Mouse (Mus musculus) ES-E14 (cell line): ENCODE results near the gene Cdh10.

ENCODE experiments used
- CHD2 ChIP-seq: IDR thresholded peaks from 2 replicates; pipeline ENCODE4 v1.6.1; 2014; ENCODE audit warnings: mild to moderate bottlenecking, low read depth, low read length, inconsistent platforms
- HCFC1 ChIP-seq: IDR thresholded peaks from 2 replicates; pipeline ENCODE4 v1.6.1; 2012; ENCODE audit warnings: low read length, inconsistent platforms, borderline replicate concordance; ENCODE audit not compliant: insufficient read depth
- MAFK ChIP-seq: IDR thresholded peaks from 2 replicates; pipeline ENCODE4 v1.6.1; 2014; ENCODE audit warnings: mild to moderate bottlenecking, low read depth, low read length, inconsistent platforms; ENCODE audit not compliant: insufficient read depth
- ZC3H11A ChIP-seq: IDR thresholded peaks from 2 replicates; pipeline ENCODE4 v1.6.1; 2012; ENCODE audit warnings: low read depth, mild to moderate bottlenecking, inconsistent platforms, low read length, borderline replicate concordance
- ZNF384 ChIP-seq: IDR thresholded peaks from 2 replicates; pipeline ENCODE4 v1.6.1; 2012; ENCODE audit warnings: low read depth, low read length, inconsistent platforms

DNA sequence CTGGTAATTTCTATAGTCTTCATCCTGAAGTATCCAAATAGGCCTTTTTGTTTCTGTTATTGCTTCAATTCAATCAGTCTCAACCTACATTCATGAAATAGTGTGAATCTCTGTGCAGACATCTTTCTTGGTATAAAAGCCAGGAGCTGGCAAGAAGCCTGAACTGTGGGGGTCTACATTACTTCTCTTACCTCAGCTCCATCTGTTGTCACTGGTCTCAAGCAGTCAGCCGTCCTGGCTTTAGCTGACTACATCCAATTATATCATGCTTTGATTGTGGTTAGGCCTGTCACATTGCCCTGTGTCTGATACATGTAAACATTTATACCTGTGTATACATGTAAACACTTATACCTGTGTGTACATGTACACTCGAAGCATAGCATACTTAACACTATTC is 31.8 kb downstream of the Cdh10 start:
- TF ChIP-seq ZC3H11A = no peak
- no peak for TF ChIP-seq MAFK
- no peak for TF ChIP-seq CHD2
- no peak for TF ChIP-seq HCFC1
- TF ChIP-seq ZNF384 = no peak
